Comparison of ENCODE assay signal across 7 mouse cellular contexts in the genomic region with DNA sequence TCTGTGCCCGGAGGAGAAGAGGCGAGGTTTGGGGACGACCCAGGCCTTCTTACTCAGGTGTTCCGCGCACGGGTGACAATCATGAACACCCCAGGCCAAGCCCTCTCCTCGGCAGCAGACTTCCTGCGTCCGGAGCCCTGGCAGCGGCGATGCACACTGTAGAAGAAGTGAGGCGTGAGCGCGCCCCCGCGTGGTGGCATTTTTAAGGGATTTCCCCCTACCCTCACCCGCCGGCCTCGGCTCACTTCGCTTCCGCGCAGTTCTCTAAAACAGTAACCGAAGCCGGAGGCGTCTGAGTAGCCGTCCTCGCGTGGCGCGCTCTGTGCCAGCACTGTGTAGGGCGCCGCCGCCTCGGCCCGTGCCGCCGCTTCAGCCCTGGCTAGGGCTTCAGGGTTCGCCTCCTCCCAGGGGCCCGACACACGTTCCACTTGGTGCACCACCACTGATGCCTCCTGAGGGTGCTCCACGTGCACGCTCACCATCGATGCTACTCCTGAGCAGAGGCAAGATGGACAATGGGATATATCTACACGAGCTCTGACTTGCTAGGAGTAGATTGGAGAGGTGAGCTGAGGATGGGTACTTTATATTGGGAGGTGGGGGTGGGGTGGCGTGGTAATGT. TPM values are rescaled to one million over a fixed set of nuclear protein-coding genes. Genes with fewer than 3 reads are reported as not detected.
A peak's percentile ranks its signal among the peaks of the same experiment; 100 is the strongest.
DNase-seq lines count a peak whose midpoint lies in the region; ATAC-seq and TF ChIP-seq lines count a peak whose summit lies in the region.

No protein-coding gene starts in this region.

- ATAC-seq in limb, embryonic 15.5 days (ENCODE audit: insufficient number of reproducible peaks, low FRiP score, low TSS enrichment, low read depth): no peak
- peak; percentile 23 for ATAC-seq in midbrain, embryonic 16.5 days

- peak overlapping the region; percentile 54 for H3K9ac ChIP-seq in heart, adult 2 months (ENCODE audit: low read depth, low read length)
- no peak overlapping the region; the same call in 1 of the 2 replicates for H3K9ac ChIP-seq in limb, embryonic 15.5 days
- no peak overlapping the region for H3K9ac ChIP-seq in midbrain, embryonic 16.5 days (ENCODE audit: low read depth, low read length)

- 12% methylated on average over 45 of the region's 45 CpGs for WGBS in heart, adult 2 months
- WGBS in kidney, adult 2 months: 7% methylated on average over 45 of the region's 45 CpGs
- WGBS in limb, embryonic 15.5 days: 4% methylated on average over 45 of the region's 45 CpGs
- 4% methylated on average over 45 of the region's 45 CpGs for WGBS in midbrain, embryonic 16.5 days

- peak overlapping the region; percentile 44 for H3K4me2 ChIP-seq in limb, embryonic 15.5 days
- H3K4me2 ChIP-seq in midbrain, embryonic 16.5 days (ENCODE audit: low read length): peak overlapping the region; percentile 44

- H3K4me1 ChIP-seq in heart, adult 2 months (ENCODE audit: control insufficient read depth, insufficient read depth, low read length): peaks cover 19% of the 10 kb centered on the region
- H3K4me1 ChIP-seq in kidney, adult 2 months (ENCODE audit: control insufficient read depth, insufficient read depth, low read length): peaks cover 8% of the 10 kb centered on the region; the same call in 1 of the 2 replicates
- H3K4me1 ChIP-seq in limb, embryonic 15.5 days: peaks cover 72% of the 10 kb centered on the region
- peaks cover 40% of the 10 kb centered on the region for H3K4me1 ChIP-seq in midbrain, embryonic 16.5 days (ENCODE audit: control insufficient read depth, insufficient read depth, low read length)

- H3K4me3 ChIP-seq in heart, adult 2 months: peak overlapping the region; percentile 26; the same call in 1 of the 2 replicates
- H3K4me3 ChIP-seq in kidney, adult 2 months (ENCODE audit: insufficient read depth, low read depth, low read length): peak overlapping the region; percentile 21; the same call in 1 of the 2 replicates
- peak overlapping the region; percentile 29 for H3K4me3 ChIP-seq in limb, embryonic 15.5 days
- H3K4me3 ChIP-seq in midbrain, embryonic 16.5 days (ENCODE audit: low read depth, low read length): peak overlapping the region; percentile 9; the same call in 1 of the 2 replicates

- 0 out of 2 replicates have a peak, but pooled peaks cover 2% of the 10 kb centered on the region for H3K27me3 ChIP-seq in heart, adult 2 months (ENCODE audit: control insufficient read depth, insufficient read depth, low read length)
- no peaks in the 10 kb centered on the region for H3K27me3 ChIP-seq in kidney, adult 2 months (replicated peaks; ENCODE audit: control insufficient read depth, insufficient read depth, low read length)
- peaks cover 79% of the 10 kb centered on the region for H3K27me3 ChIP-seq in limb, embryonic 15.5 days
- peaks cover 92% of the 10 kb centered on the region for H3K27me3 ChIP-seq in midbrain, embryonic 16.5 days (ENCODE audit: control insufficient read depth, insufficient read depth, low read depth, low read length)

- 0 out of 2 replicates have a peak, but pooled peaks have one; percentile 57 for TF ChIP-seq EP300 in heart, adult 2 months (IDR thresholded peaks at IDR 0.05; ENCODE audit: insufficient read depth, low read depth, low read length)

- H3K36me3 ChIP-seq in heart, adult 2 months (ENCODE audit: control insufficient read depth, insufficient read depth, low read length): peaks cover 7% of the 10 kb centered on the region
- no peaks in the 10 kb centered on the region for H3K36me3 ChIP-seq in kidney, adult 2 months (ENCODE audit: control insufficient read depth, insufficient read depth, low read length)
- H3K36me3 ChIP-seq in limb, embryonic 15.5 days: peaks cover 7% of the 10 kb centered on the region; the same call in 1 of the 2 replicates
- no peaks in the 10 kb centered on the region for H3K36me3 ChIP-seq in midbrain, embryonic 16.5 days (ENCODE audit: control insufficient read depth, insufficient read depth, low read length)

- TF ChIP-seq POLR2A in heart, adult 2 months (IDR thresholded peaks at IDR 0.05; ENCODE audit: insufficient read depth, low read depth, low read length): no peak
- no peak for TF ChIP-seq POLR2A in kidney, adult 2 months (IDR thresholded peaks at IDR 0.05; ENCODE audit: low read depth, low read length)

- intact Hi-C loops in heart, adult 2 months (cut with DNase I): loop anchor here (5.0 kb wide), 1 partner anchor 167 kb away; no protein-coding TSS in a partner anchor

- no peaks in the 10 kb centered on the region for H3K79me2 ChIP-seq in heart, adult 2 months (replicated peaks; ENCODE audit: control insufficient read depth, insufficient read depth, low read length)

- DNase-seq in adrenal gland, adult 8-10 months: peak; percentile 60
- peak; percentile 91 for DNase-seq in embryo, embryonic 11 days
- DNase-seq in heart, adult 2 months: peak; percentile 88 to 89
- DNase-seq in kidney, adult 2 months: peak; percentile 90
- peak; percentile 80 to 87 for DNase-seq in spleen, postnatal 14 days (ENCODE audit: low spot score in 2 of 2)

- TF ChIP-seq CTCF in heart, adult 2 months (IDR thresholded peaks at IDR 0.05): peak; percentile 86
- peak; percentile 68 for TF ChIP-seq CTCF in kidney, adult 2 months (conservative IDR thresholded peaks at IDR 0.05; ENCODE audit: insufficient read depth, insufficient read length, low read depth, low read length)

- peak overlapping the region; percentile 44 for H3K27ac ChIP-seq in heart, adult 2 months
- H3K27ac ChIP-seq in kidney, adult 2 months (ENCODE audit: insufficient read depth, low read depth, low read length): no peak overlapping the region
- no peak overlapping the region for H3K27ac ChIP-seq in limb, embryonic 15.5 days
- no peak overlapping the region for H3K27ac ChIP-seq in midbrain, embryonic 16.5 days (ENCODE audit: low read length)

- H3K9me3 ChIP-seq in limb, embryonic 15.5 days: no peaks in the 10 kb centered on the region
- no peaks in the 10 kb centered on the region; the same call in 1 of the 2 replicates for H3K9me3 ChIP-seq in midbrain, embryonic 16.5 days (replicated peaks; ENCODE audit: control insufficient read depth, low read length, poor library complexity, severe bottlenecking)

RNA-seq across cellular contexts. Expression of a gene that starts 8.1 kb away (rescaled TPM):
- 100 to 1,000 TPM in 3 of 4 experiments, 10 to 100 TPM in 1; 90.9 to 117 (median 108) TPM for total RNA-seq in adrenal gland, adult 8-10 months (2022)
- 100 to 1,000 TPM; 187 to 221 TPM for total RNA-seq in heart, adult 2 months (2021)
- 349 and 374 TPM in 2 replicates for polyA plus RNA-seq in heart, adult 2 months (2012; rRNA removed)
- 76.9 and 84.7 TPM in 2 replicates for polyA plus RNA-seq in kidney, adult 2 months (2012; rRNA removed)
- polyA plus RNA-seq in limb, embryonic 15.5 days (2015; fragmentation: Nextera tagmentation; extraction: Ambion mirVana): 66.0 and 74.2 TPM in 2 replicates
- 14.1 and 14.3 TPM in 2 replicates for polyA plus RNA-seq in midbrain, embryonic 16.5 days (2015; fragmentation: Nextera tagmentation; extraction: Ambion mirVana)

RNA-seq across cellular contexts. Expression of a gene that starts 26.4 kb away (rescaled TPM):
- 10 to 100 TPM; 19.4 to 41.1 (median 29.7) TPM for total RNA-seq in adrenal gland, adult 8-10 months (2022)
- 1 to 10 TPM; 4.6 to 7.1 TPM for total RNA-seq in heart, adult 2 months (2021)
- polyA plus RNA-seq in heart, adult 2 months (2012; rRNA removed): 17.3 and 20.2 TPM in 2 replicates
- 39.2 and 45.5 TPM in 2 replicates for polyA plus RNA-seq in kidney, adult 2 months (2012; rRNA removed)
- polyA plus RNA-seq in limb, embryonic 15.5 days (2015; fragmentation: Nextera tagmentation; extraction: Ambion mirVana): 33.6 and 36.4 TPM in 2 replicates
- polyA plus RNA-seq in midbrain, embryonic 16.5 days (2015; fragmentation: Nextera tagmentation; extraction: Ambion mirVana): 47.4 and 55.1 TPM in 2 replicates

RNA-seq across cellular contexts. Expression of a gene that starts 27.8 kb away (rescaled TPM):
- 1 to 10 TPM in 1 of 4 experiments, not detected in 3; 4.0 TPM for total RNA-seq in adrenal gland, adult 8-10 months (2022)
- total RNA-seq in heart, adult 2 months (2021): under 1 TPM in 1 of 2 experiments, not detected in 1; 0.52 TPM
- not detected in 2 replicates for polyA plus RNA-seq in heart, adult 2 months (2012; rRNA removed)
- 0.39 TPM in 1 of 2 replicates, not detected in the other for polyA plus RNA-seq in kidney, adult 2 months (2012; rRNA removed)
- polyA plus RNA-seq in limb, embryonic 15.5 days (2015; fragmentation: Nextera tagmentation; extraction: Ambion mirVana): 0.31 and 0.67 TPM in 2 replicates
- polyA plus RNA-seq in midbrain, embryonic 16.5 days (2015; fragmentation: Nextera tagmentation; extraction: Ambion mirVana): not detected in 2 replicates
